Mouse (Mus musculus) NIH3T3 (cell line): ENCODE data around the gene Gm5941.
"Not testable (repeated sequence)": the region's sequence is repeated elsewhere in the genome, so short reads cannot be mapped to it uniquely, and the experiment has no call there.

Experiments used
- DNase-seq: peaks from one replicate; pipeline ENCODE4 v3.0.0-alpha.2; 2012; ENCODE audit warnings: low read depth

The Gm5941 gene

DNA sequence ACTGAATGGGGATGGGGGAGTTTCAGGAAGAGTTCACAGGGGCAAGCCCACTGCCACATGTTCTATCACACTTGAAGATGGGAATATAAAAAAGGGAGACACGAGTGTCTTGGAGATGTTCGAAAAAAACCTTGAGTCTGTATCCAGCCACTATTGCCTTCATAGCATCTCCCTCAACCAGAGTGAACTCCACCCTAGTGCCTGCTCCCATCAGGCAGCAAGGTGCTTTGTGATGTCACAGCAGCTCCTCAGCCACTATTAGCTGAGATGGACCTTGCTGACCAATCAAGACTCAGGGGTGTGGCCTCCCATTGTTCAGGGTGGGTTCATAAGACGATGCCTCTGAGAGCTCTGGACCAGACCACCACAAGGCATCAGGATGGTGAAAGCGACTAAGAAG is at the start of gene Gm5941:
Gene Gm5941, plus strand, starts transcription at position 301 of the 400 bp plus-strand sequence.
- DNase-seq = not testable (repeated sequence)

- DNase-seq = no peak
These were observed 29.3 kb upstream of the Gm5941 start for GRCm38 (mm10) chrX:92460496-92460895.

- DNase-seq = no peak
These were observed 25.0 kb upstream of the Gm5941 start for GRCm38 (mm10) chrX:92464773-92465172.

DNA sequence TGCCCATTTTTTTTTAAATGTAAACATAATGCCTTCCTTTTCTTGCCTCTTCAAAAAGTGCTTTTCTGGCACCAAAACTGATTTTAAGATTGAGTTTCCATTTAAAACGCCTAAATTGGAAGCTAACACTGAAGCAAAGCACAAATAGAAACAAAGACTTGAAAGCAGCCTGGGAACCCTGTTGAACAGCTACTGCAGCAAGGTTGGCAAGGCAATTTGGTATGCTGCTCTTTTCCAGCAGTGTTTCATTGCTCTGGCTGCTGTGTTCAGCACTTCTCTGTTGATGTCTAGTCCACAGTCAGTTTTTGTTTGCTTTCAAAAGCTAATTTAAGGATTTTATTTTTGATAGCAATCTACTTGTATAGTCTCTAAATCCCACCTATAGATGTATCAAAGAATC is 8.5 kb downstream of the Gm5941 start:
- DNase-seq = no peak

DNA sequence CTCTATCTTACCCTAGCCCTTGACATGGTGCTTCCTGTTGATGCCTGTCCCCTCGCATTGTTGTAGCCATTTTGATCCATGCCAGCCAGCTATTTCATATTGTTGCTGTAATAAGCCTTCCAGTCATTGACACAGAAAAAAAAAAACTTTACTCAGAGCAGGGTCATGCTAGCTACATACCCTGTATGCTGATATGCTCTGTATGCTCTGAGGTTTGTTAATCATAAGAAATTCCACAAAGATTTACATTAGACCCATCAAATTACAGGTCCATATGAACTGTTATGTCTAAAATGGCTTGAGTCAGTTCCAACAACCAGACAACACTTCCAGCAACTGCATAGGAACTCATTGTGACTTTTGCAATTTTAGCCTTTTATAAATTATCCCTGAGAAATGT is 38.1 kb downstream of the Gm5941 start:
- DNase-seq = no peak
